Mouse (Mus musculus): ENCODE results near the gene Mfsd4b5. TPM values are rescaled to one million over a fixed set of nuclear protein-coding genes. Genes with fewer than 3 reads are reported as not detected.
"Not testable (repeated sequence)": the region's sequence is repeated elsewhere in the genome, so short reads cannot be mapped to it uniquely, and the experiment has no call there.

The Mfsd4b5 gene
- polyA plus RNA-seq (2012; rRNA removed): 0.57 and 1.2 TPM in 2 replicates

DNA sequence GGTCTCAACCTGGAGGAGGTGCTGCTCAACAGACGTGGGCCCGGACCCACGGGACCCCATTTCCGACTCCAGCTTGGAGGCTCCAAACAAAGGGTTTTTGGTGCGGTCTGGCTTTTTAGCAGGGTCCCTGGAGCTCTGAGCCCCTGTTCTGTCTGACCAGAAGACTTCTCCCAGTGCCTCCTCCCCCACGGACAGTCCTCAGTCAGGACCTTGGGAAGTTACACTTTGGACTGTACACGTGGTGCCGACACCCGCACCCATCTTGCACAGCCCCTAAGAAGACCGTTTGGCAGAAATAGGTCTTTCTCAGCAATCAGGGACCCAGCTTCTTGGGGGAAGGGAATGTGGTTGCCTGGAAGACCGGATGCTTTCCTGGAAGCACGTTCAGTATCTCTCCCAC lies at the start of gene Mfsd4b5:
TSS of gene Mfsd4b5 (minus strand) at position 181 of the 400 bp plus-strand sequence.
- 75% methylated on average over 12 of the region's 12 CpGs for WGBS

GRCm38 (mm10) chr10:40034956-40035355 lies 48.5 kb upstream of the Mfsd4b5 start:
- DNase-seq (ENCODE audit: low read depth, low spot score): no peak
- WGBS: 98% methylated on average over 6 of the region's 6 CpGs

More for the DNA sequence above, at the start of gene Mfsd4b5:
- no peak for DNase-seq (ENCODE audit: low read depth, low spot score)

DNA sequence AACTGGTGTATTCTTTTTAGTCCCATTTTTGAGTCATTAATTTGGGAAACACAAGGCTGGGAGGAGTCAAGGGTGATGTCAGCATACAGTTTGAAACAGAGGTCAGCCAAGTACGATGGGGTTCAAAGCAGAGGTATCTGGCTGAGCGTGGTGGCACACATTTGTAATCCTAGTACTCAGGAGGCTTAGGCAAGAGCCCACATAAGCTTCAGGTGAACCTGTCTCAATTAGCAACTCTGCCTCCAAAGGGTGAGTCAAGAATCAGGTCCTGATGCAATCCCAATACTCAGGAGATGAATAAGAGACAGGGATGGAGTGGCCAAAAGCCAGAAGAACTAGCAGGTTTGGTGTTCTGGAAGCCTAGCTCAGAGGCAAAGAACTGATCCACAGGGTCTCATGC lies 46.5 kb upstream of the Mfsd4b5 start:
- DNase-seq (ENCODE audit: low read depth, low spot score): no peak
- WGBS: 84% methylated on average over 2 of the region's 2 CpGs

GRCm38 (mm10) chr10:40030716-40031115 lies 44.3 kb upstream of the Mfsd4b5 start:
- WGBS: 93% methylated on average over 6 of the region's 6 CpGs
- DNase-seq (ENCODE audit: low read depth, low spot score): no peak

DNA sequence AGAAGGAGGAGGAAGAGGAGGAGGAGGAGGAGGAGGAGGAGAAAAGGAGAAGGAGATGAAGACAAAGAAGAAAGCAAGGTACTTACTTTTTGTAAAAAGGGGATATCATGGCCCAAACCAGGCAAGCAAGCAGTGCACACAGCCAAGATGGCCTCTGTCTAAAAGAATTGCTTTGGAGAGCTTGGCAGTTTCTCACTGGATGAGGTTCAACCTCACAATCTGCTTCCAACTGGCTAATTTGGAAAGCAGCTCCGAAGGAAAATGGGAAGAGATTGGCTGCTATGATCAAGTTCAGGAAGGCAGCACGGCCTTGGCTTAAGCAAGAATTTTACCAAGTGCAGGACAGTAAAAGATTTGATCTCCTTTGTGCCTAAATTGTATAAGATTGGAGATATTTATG lies 43.2 kb upstream of the Mfsd4b5 start:
- WGBS: 76% methylated on average over 2 of the region's 2 CpGs
- no peak for DNase-seq (ENCODE audit: low read depth, low spot score)

DNA sequence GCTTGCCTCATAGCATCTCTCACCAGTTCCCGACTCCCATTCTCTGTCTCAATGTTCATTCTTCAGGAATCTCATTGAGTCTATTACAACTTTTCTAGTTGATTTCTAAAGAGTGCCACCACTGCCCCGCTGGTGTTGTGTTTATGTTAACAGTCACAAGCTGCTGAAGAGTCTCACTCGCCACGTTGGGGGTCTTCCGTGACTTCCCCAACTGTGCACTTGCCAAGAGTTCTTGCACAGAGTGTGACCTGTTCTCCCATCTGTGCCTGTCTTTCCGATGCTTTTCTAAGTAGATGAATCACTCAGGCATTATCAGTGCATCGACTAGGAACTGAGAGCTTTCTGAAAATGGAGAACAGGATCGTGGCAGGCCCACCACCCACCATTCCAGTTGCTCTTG lies 41.6 kb upstream of the Mfsd4b5 start:
- WGBS: 83% methylated on average over 8 of the region's 8 CpGs
- no peak for DNase-seq (ENCODE audit: low read depth, low spot score)

DNA sequence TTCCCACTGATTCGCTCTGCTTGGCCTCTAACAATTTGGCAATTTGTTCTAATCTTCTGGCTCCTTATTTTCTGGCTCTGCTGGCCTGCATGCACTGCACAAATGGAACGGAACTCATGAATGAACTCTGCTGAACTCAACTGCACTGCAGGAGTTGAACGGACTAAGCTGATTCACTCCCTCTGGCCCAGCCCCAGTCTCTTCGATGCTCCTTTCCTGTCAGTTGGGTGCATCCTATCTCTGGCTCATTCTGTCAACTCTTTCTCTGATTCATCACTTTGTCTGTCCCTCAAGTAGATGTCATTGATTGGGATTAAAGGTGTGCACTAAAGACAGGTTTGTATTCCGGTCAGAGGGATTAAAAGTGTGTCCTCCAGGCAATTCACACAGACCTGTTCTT lies 40.1 kb upstream of the Mfsd4b5 start:
- WGBS: 90% methylated on average over 5 of the region's 5 CpGs
- no peak for DNase-seq (ENCODE audit: low read depth, low spot score)

- no peak for DNase-seq (ENCODE audit: low read depth, low spot score)
- WGBS: 55% methylated on average over 8 of the region's 8 CpGs
These were observed 39.1 kb upstream of the Mfsd4b5 start for GRCm38 (mm10) chr10:40025560-40025959.

DNA sequence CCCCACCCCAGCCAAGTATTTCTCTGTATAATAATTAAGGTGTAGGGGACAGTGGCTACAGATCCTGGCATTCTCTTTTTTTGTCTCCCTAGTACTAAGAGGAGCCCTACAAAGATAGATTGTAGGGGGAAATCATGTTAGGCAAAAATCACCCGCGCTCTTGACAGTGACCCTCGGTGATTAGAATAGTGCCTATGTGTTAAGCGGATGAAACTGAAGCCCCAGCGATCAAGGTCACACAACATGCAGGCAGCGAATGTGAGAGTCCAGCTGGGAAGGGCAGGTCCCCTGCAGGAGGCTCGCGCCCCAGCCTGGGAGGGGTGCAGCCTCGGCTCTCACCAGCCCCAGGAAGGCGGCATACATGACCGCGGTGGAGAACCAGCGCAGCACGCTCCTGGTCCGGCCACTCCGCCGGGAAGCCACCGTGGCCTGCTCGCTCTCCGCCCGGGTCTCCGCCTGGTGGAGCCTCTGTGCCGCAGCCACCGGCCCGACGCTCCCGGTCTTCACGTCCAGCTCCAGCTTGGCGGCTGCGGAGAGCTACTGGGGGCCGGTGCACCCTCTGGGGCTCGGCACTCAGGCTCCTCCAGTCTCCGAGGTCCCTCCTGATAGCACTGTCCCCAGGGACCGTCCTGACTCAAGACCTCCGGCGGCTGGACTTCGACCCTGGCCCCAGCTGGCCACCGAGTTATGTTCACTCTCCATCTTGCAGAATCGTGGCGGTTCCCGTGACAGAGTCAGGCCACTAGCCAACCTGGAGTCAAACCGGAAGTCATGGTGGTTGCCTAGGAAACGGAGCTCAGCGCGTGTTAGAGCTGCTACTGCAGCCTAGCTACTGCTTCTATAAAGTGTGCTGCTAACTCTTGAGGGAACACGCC lies 38.3 kb upstream of the Mfsd4b5 start, which contains the start of gene Mfsd4b1:
TSS of gene Mfsd4b1 (minus strand) at position 715 of the 875 bp plus-strand sequence.
- 2% methylated on average over 46 of the region's 46 CpGs for WGBS
- peak; percentile 67 for DNase-seq (ENCODE audit: low read depth, low spot score)

GRCm38 (mm10) chr10:40020401-40020800 lies 34.0 kb upstream of the Mfsd4b5 start:
- DNase-seq (ENCODE audit: low read depth, low spot score): no peak
- WGBS: 63% methylated on average over 2 of the region's 2 CpGs

DNA sequence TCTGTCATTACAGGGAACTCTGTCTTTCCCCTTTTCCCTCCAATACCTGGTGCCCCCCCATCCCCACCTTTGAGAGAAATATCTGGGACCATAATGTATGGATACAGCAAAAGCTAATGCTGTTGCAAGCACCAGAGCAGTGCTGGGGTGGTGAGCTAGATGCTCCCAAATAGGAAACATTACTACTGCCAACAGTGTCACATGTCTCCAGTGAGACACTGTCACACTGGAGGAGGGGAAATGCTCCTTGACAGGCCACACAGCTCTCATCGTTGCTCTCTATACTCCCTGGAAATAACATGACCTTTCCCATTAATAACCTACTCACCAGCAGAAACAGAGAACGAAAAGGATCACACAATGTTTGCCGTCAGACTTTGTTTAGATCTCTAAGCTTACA lies 33.0 kb upstream of the Mfsd4b5 start:
- 58% methylated on average over 3 of the region's 3 CpGs for WGBS
- DNase-seq (ENCODE audit: low read depth, low spot score): no peak

GRCm38 (mm10) chr10:40018261-40018860 lies 31.9 kb upstream of the Mfsd4b5 start:
- no peak for DNase-seq (ENCODE audit: low read depth, low spot score)
- WGBS: 73% methylated on average over 5 of the region's 5 CpGs

GRCm38 (mm10) chr10:40009591-40009990 lies 23.1 kb upstream of the Mfsd4b5 start:
- WGBS: 78% methylated on average over 11 of the region's 11 CpGs
- DNase-seq (ENCODE audit: low read depth, low spot score): no peak

- 73% methylated on average over 4 of the region's 4 CpGs for WGBS
- not testable (repeated sequence) for DNase-seq (ENCODE audit: low read depth, low spot score)
These were observed 22.4 kb upstream of the Mfsd4b5 start for GRCm38 (mm10) chr10:40008847-40009246.

DNA sequence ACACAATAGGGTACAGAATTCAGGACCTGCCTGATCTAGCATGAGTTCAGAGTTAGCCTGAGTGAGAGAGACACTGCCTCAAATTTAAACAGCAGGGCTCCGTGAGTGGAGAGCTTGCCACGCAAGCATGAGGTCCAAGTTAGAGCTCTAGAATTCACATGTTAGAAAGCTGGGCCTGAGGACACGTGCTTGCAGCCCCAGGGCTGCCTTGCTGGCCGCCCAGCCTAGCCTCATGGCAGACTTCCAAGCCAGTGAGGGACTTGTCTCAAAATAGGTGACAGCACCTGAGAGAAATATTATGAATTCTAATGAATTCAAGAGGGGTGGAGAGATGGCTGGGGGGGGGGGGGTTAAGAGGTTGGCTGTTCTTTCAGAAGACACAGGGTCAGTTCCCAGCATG lies 21.5 kb upstream of the Mfsd4b5 start:
- 90% methylated on average over 4 of the region's 4 CpGs for WGBS
- DNase-seq (ENCODE audit: low read depth, low spot score): no peak

DNA sequence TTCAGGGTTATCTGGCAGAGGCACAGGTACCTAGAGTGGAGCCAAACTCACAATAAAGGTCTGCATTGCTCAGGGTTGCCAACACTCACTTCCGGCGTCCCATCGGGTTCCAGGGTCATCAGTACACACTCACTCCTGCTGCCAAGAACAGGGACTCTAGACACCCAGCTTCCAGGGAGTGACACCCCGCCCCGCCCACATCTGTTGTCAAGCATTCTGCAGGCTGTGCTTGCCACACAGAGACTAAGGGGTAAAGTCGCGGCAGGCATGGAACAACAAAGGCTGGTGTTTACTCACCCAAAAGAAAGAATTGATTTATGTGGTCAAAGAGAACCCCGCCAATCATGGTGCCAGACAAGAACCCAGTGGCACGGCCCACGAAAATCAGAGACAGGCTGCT lies 20.5 kb upstream of the Mfsd4b5 start:
- WGBS: 38% methylated on average over 10 of the region's 10 CpGs
- no peak for DNase-seq (ENCODE audit: low read depth, low spot score)

DNA sequence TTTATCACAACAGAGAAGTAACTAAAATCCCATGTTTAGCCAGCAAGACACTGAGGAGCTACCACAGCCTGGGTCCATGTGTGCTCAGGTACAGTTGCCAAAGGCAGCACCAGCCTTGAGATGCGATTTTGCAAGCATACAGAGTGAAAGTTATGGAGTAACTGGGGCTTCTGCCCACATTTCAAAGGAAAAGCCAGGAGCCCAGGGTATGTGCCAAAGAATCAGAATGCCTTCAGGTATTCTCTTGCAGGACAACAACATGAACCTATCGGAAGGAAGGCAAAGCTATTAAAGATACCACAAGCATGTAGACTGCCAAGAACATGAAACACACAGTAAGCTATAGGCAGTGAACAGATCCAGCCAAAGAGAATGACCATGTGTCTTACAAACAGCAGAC lies 14.3 kb upstream of the Mfsd4b5 start:
- DNase-seq (ENCODE audit: low read depth, low spot score): no peak
- WGBS: 86% methylated on average over 2 of the region's 2 CpGs

- WGBS: 55% methylated on average over 4 of the region's 4 CpGs
- DNase-seq (ENCODE audit: low read depth, low spot score): no peak
These were observed 4.7 kb upstream of the Mfsd4b5 start for GRCm38 (mm10) chr10:39991155-39991554.

DNA sequence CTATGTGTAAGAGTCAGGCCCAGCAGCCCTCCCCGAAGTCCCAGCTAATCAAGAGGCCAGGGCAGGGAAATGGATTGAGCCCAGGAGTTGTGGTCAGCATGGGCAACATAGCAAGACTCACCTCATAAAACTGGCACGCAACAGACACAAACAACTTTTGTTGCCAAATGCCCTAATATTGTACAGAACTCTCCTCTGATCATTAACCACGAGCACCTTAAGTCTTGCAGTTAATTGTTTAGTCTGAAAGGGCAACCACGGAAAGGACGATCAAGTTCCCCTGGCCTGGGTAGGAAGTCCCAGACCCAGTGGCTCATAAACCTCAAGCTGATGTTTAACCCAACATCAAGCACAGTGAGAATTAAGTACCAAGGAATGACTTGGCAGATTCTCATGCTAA lies 3.8 kb downstream of the Mfsd4b5 start:
- DNase-seq (ENCODE audit: low read depth, low spot score): no peak
- 27% methylated on average over 5 of the region's 5 CpGs for WGBS

GRCm38 (mm10) chr10:39978231-39978630 lies 8.2 kb downstream of the Mfsd4b5 start:
- whole genome bisulfite sequencing: 97% methylated on average over 1 of the region's 1 CpGs

DNA sequence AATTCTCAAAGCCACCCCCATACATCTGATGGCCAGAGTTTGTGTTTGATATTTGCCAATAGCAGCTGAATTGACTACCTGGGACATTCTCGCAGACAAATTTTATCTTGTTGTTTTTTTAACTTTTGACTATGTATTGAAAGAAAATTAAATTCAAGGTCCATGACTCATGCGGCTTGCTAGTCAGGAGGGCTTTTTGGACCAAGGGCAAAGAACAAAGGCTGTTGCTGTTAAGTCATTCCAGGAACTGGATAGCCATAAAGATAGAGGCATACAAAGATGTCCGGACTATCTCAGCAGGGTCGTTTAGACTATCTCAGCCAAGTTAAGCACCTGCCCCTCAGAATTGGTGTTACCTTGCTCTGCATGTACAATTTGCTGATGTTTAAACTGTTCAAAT lies 9.1 kb downstream of the Mfsd4b5 start:
- 92% methylated on average over 4 of the region's 4 CpGs for WGBS
- DNase-seq (ENCODE audit: low read depth, low spot score): no peak

More at GRCm38 (mm10) chr10:39978231-39978630, 8.2 kb downstream of the Mfsd4b5 start:
- DNase-seq (ENCODE audit: low read depth, low spot score): no peak
